In genomic region chr13:96388042-96388888, GRCm38 (mm10) we compare ENCODE assay signal across 8 mouse cellular contexts. TPM values are rescaled to one million over a fixed set of nuclear protein-coding genes. Genes with fewer than 3 reads are reported as not detected.
DNase-seq lines count a peak whose midpoint lies in the region; ATAC-seq and TF ChIP-seq lines count a peak whose summit lies in the region.

Gene Poc5, plus strand, starts transcription at chr13:96388294.

- H3K27me3 ChIP-seq in heart, embryonic 12.5 days (replicated peaks), result peaks cover 8% of the 10 kb centered on the region; the same call in 1 of the 2 replicates
- H3K27me3 ChIP-seq in kidney, postnatal 0 days (ENCODE audit: insufficient read depth, low read length), result no peaks in the 10 kb centered on the region
- no peaks in the 10 kb centered on the region for H3K27me3 ChIP-seq in liver, embryonic 11.5 days (replicated peaks; ENCODE audit: control insufficient read depth, insufficient read depth, low read length)
- H3K27me3 ChIP-seq in stomach, embryonic 14.5 days (ENCODE audit: control insufficient read depth, insufficient read depth, low read length), result no peaks in the 10 kb centered on the region

- peak within 1 kb of the TSS; percentile 89 for H3K9ac ChIP-seq in heart, embryonic 12.5 days
- H3K9ac ChIP-seq in kidney, postnatal 0 days (ENCODE audit: low read depth, low read length), result peak within 1 kb of the TSS; percentile 89
- H3K9ac ChIP-seq in liver, embryonic 11.5 days (ENCODE audit: low read depth, low read length), result peak within 1 kb of the TSS; percentile 54
- peak within 1 kb of the TSS; percentile 52 for H3K9ac ChIP-seq in stomach, embryonic 14.5 days (replicated peaks; ENCODE audit: low read depth, low read length)

- no peak for TF ChIP-seq CTCF in kidney, postnatal 0 days (IDR thresholded peaks at IDR 0.05; ENCODE audit: low read depth)

- peak within 1 kb of the TSS; percentile 89 for H3K4me2 ChIP-seq in heart, embryonic 12.5 days
- H3K4me2 ChIP-seq in kidney, postnatal 0 days (ENCODE audit: low read length), result peak within 1 kb of the TSS; percentile 74
- H3K4me2 ChIP-seq in liver, embryonic 11.5 days, result peak within 1 kb of the TSS; percentile 80
- H3K4me2 ChIP-seq in stomach, embryonic 14.5 days (replicated peaks; ENCODE audit: low read depth, low read length), result peak within 1 kb of the TSS; percentile 54

- peaks cover 5% of the 10 kb centered on the region for H3K9me3 ChIP-seq in heart, embryonic 12.5 days (replicated peaks)
- H3K9me3 ChIP-seq in kidney, postnatal 0 days (replicated peaks; ENCODE audit: low read length), result no peaks in the 10 kb centered on the region
- no peaks in the 10 kb centered on the region for H3K9me3 ChIP-seq in liver, embryonic 11.5 days (ENCODE audit: control insufficient read depth, low read length)
- H3K9me3 ChIP-seq in stomach, embryonic 14.5 days (ENCODE audit: control insufficient read depth, low read depth, low read length), result no peaks in the 10 kb centered on the region

- WGBS in heart, embryonic 12.5 days, result under 1% methylated on average over 44 of the region's 44 CpGs
- WGBS in kidney, postnatal 0 days, result under 1% methylated on average over 44 of the region's 44 CpGs
- WGBS in liver, embryonic 11.5 days, result under 1% methylated on average over 44 of the region's 44 CpGs
- WGBS in stomach, embryonic 14.5 days, result under 1% methylated on average over 44 of the region's 44 CpGs

- H3K36me3 ChIP-seq in heart, embryonic 12.5 days, result peaks cover 28% of the 10 kb centered on the region
- peaks cover 20% of the 10 kb centered on the region for H3K36me3 ChIP-seq in kidney, postnatal 0 days (ENCODE audit: insufficient read depth, low read length)
- peaks cover 9% of the 10 kb centered on the region; the same call in 1 of the 2 replicates for H3K36me3 ChIP-seq in liver, embryonic 11.5 days (ENCODE audit: control insufficient read depth, insufficient read depth, low read length)
- H3K36me3 ChIP-seq in stomach, embryonic 14.5 days (ENCODE audit: control insufficient read depth, insufficient read depth, low read length), result peaks cover 24% of the 10 kb centered on the region

- H3K27ac ChIP-seq in heart, embryonic 12.5 days (ENCODE audit: poor library complexity, severe bottlenecking), result peak within 1 kb of the TSS; percentile 80
- H3K27ac ChIP-seq in kidney, postnatal 0 days, result peak within 1 kb of the TSS; percentile 79
- no peak within 1 kb of the TSS for H3K27ac ChIP-seq in liver, embryonic 11.5 days (ENCODE audit: low read depth, low read length)
- H3K27ac ChIP-seq in stomach, embryonic 14.5 days (ENCODE audit: low read length), result no peak within 1 kb of the TSS

- ATAC-seq in erythroid progenitor cell, adult 5-6 weeks (replicated peaks; ENCODE audit: low FRiP score, poor library complexity, severe bottlenecking), result peak; percentile 97
- peak; percentile 100 for ATAC-seq in heart, embryonic 12.5 days (ENCODE audit: insufficient number of reproducible peaks, low FRiP score)
- ATAC-seq in kidney, postnatal 0 days (replicated peaks; ENCODE audit: low FRiP score, low read depth), result peak; percentile 100
- peak; percentile 100 for ATAC-seq in liver, embryonic 11.5 days (replicated peaks; ENCODE audit: low FRiP score)
- peak; percentile 100 for ATAC-seq in stomach, embryonic 14.5 days (ENCODE audit: insufficient number of reproducible peaks, insufficient read depth, low FRiP score, low read depth)

- H3K4me1 ChIP-seq in heart, embryonic 12.5 days (replicated peaks), result peaks cover 11% of the 10 kb centered on the region
- peaks cover 10% of the 10 kb centered on the region; the same call in 1 of the 2 replicates for H3K4me1 ChIP-seq in kidney, postnatal 0 days (replicated peaks; ENCODE audit: insufficient read depth, low read length)
- H3K4me1 ChIP-seq in liver, embryonic 11.5 days (replicated peaks; ENCODE audit: control insufficient read depth, insufficient read depth, low read length), result peaks cover 6% of the 10 kb centered on the region
- peaks cover 6% of the 10 kb centered on the region; the same call in 1 of the 2 replicates for H3K4me1 ChIP-seq in stomach, embryonic 14.5 days (ENCODE audit: control insufficient read depth, insufficient read depth, low read length)

- peak within 1 kb of the TSS; percentile 92 for H3K4me3 ChIP-seq in heart, embryonic 12.5 days
- peak within 1 kb of the TSS; percentile 86 for H3K4me3 ChIP-seq in kidney, postnatal 0 days (replicated peaks; ENCODE audit: low read depth, low read length)
- peak within 1 kb of the TSS; percentile 62 for H3K4me3 ChIP-seq in liver, embryonic 11.5 days (ENCODE audit: low read depth, low read length)
- peak within 1 kb of the TSS; percentile 72 for H3K4me3 ChIP-seq in stomach, embryonic 14.5 days (ENCODE audit: low read depth, low read length)

- DNase-seq in CD4-positive helper T cell, adult 2 months (ENCODE audit: low read depth, low spot score), result peak; percentile 98
- DNase-seq in brain, embryonic 18.5 days (ENCODE audit: low read depth, low spot score), result peak; percentile 98
- DNase-seq in kidney, postnatal 0 days (ENCODE audit: low spot score), result peak; percentile 99
- peak; percentile 92 for DNase-seq in liver, embryonic 11.5 days (ENCODE audit: low spot score)
- DNase-seq in naive thymus-derived CD4-positive, alpha-beta T cell, adult 2 months (ENCODE audit: low read depth), result peak; percentile 100

RNA-seq across cellular contexts. Expression of gene Poc5, which starts in this region (rescaled TPM):
- total RNA-seq in erythroid progenitor cell, adult 5-6 weeks (2015; ENCODE audit: low replicate concordance), result 13.8 and 36.4 TPM in 2 replicates
- total RNA-seq in erythroid progenitor cell, adult 5-6 weeks (2017; ENCODE audit: low replicate concordance), result 22.1 and 39.1 TPM in 2 replicates
- 13.7 and 14.1 TPM in 2 replicates for polyA plus RNA-seq in heart, embryonic 12.5 days (2016; fragmentation: Nextera tagmentation; extraction: Ambion mirVana)
- polyA plus RNA-seq in kidney, postnatal 0 days (2015; fragmentation: Nextera tagmentation; extraction: Ambion mirVana), result 10.6 and 11.5 TPM in 2 replicates
- 12.4 and 15.9 TPM in 2 replicates for polyA plus RNA-seq in liver, embryonic 11.5 days (2014; fragmentation: Nextera tagmentation; extraction: Ambion mirVana)
- polyA plus RNA-seq in stomach, embryonic 14.5 days (2014; fragmentation: Nextera tagmentation; extraction: Ambion mirVana), result 14.5 and 19.0 TPM in 2 replicates

Comparison
In these comparisons a context has a peak if more than half of its experiments do, and no peak if none do; other contexts are left out.
1. H3K27ac ChIP-seq: peak in heart, embryonic 12.5 days (single experiment) and kidney, postnatal 0 days (single experiment); none in liver, embryonic 11.5 days (single experiment) and stomach, embryonic 14.5 days (single experiment).
2. Peak in every context shown above with its lines, with median percentiles within 50 percentile points of each other: DNase-seq, ATAC-seq, H3K4me2 ChIP-seq, H3K4me3 ChIP-seq and H3K9ac ChIP-seq.